Mouse (Mus musculus): ENCODE measurements around the gene Chpf2. TPM values are rescaled to one million over a fixed set of nuclear protein-coding genes. Genes with fewer than 3 reads are reported as not detected.
A peak's percentile ranks its signal among the peaks of the same experiment; 100 is the strongest.
"Not testable (repeated sequence)": the region's sequence is repeated elsewhere in the genome, so short reads cannot be mapped to it uniquely, and the experiment has no call there.

Chpf2 gene
- polyA plus RNA-seq, 1 experiment = 36.1 TPM

- Histone ChIP-seq H3K36me3 (replicated peaks; ENCODE audit: low read length) (no peaks in the 10 kb centered on the region), H3K9me3 (peaks cover 10% of the 10 kb centered on the region), H3K4me1 (peaks cover 4% of the 10 kb centered on the region; the same call in 1 of the 2 replicates), H3K27me3 (replicated peaks) (peaks cover 86% of the 10 kb centered on the region), H3K4me3 (replicated peaks) (no peak overlapping the region)
- TF ChIP-seq GATA1 (IDR thresholded peaks at IDR 0.05; ENCODE audit: borderline replicate concordance, low read length) (no peak), FLI1 (IDR thresholded peaks at IDR 0.05; ENCODE audit: low read length) (no peak)
These were observed 32.8 kb upstream of the Chpf2 start for GRCm38 (mm10) chr5:24553621-24554244.

DNA sequence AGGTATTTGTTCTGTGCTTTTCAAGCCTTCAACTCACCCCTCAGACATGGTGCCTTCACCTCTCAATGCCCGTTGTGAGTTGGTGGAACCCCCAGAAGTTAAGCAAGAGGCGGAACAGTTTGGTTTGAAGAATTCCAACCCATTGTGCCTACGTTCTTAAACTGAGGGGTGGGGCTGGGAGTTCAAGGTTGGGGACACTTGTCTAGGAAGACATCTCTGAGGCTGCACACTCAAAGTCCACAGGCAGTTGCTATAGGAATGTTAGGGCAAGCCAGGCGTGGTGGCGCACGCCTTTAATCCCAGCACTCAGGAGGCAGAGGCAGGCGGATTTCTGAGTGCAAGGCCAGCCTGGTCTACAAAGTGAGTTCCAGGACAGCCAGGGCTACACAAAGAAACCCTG is 31.2 kb upstream of the Chpf2 start:
- not testable (repeated sequence) for H3K4me3 ChIP-seq (replicated peaks); H3K36me3 ChIP-seq (replicated peaks; ENCODE audit: low read length); H3K4me1 ChIP-seq
- H3K27me3 ChIP-seq (replicated peaks) = peaks cover 73% of the 10 kb centered on the region
- H3K9me3 ChIP-seq = peaks cover 10% of the 10 kb centered on the region

GRCm38 (mm10) chr5:24556709-24557108 is 29.8 kb upstream of the Chpf2 start, which contains the start of gene 4931409K22Rik:
TSS of gene 4931409K22Rik (minus strand) at chr5:24556809.
- TF ChIP-seq FLI1 (IDR thresholded peaks at IDR 0.05; ENCODE audit: low read length) (no peak), GATA1 (IDR thresholded peaks at IDR 0.05; ENCODE audit: borderline replicate concordance, low read length) (no peak)
- H3K4me1 ChIP-seq = no peaks in the 10 kb centered on the region
- H3K36me3 ChIP-seq (replicated peaks; ENCODE audit: low read length) = no peaks in the 10 kb centered on the region
- H3K4me3 ChIP-seq (replicated peaks) = no peak within 1 kb of the TSS
- H3K27me3 ChIP-seq (replicated peaks) = peaks cover 59% of the 10 kb centered on the region
- peaks cover 10% of the 10 kb centered on the region for H3K9me3 ChIP-seq

DNA sequence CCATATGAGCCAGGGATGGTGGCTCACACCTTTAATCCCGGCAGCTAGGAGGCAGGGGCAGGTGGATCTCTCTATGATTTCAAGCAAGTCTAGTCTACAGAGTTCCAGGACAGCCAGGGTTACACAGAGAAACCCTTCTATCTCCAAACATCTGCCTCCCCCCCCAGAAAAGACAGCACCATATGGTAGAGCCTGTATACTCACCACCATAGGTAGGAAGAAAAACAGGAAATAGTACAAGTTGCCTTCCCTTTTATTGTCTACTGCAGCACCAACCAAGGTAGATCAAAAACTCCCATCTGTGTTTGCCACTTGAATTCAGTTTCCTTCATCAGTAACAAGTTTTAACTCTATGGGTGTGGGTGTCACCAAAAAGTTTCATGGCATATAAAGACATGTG is 10.6 kb upstream of the Chpf2 start:
- H3K4me3 ChIP-seq (replicated peaks) = peak overlapping the region; percentile 97
- no peaks in the 10 kb centered on the region for H3K27me3 ChIP-seq (replicated peaks)
- H3K4me1 ChIP-seq = peaks cover 39% of the 10 kb centered on the region
- peaks cover 47% of the 10 kb centered on the region for H3K36me3 ChIP-seq (replicated peaks; ENCODE audit: low read length)
- H3K9me3 ChIP-seq = no peaks in the 10 kb centered on the region
- TF ChIP-seq FLI1 (IDR thresholded peaks at IDR 0.05; ENCODE audit: low read length) = no peak
- TF ChIP-seq GATA1 (IDR thresholded peaks at IDR 0.05; ENCODE audit: borderline replicate concordance, low read length) = no peak

- H3K4me3 ChIP-seq (replicated peaks) = peak overlapping the region; percentile 97
- no peak for TF ChIP-seq FLI1 (IDR thresholded peaks at IDR 0.05; ENCODE audit: low read length)
- TF ChIP-seq GATA1 (IDR thresholded peaks at IDR 0.05; ENCODE audit: borderline replicate concordance, low read length) = no peak
- no peaks in the 10 kb centered on the region for H3K9me3 ChIP-seq
- H3K36me3 ChIP-seq (replicated peaks; ENCODE audit: low read length) = peaks cover 39% of the 10 kb centered on the region
- peaks cover 39% of the 10 kb centered on the region for H3K4me1 ChIP-seq
- no peaks in the 10 kb centered on the region for H3K27me3 ChIP-seq (replicated peaks)
These were observed 9.7 kb upstream of the Chpf2 start for GRCm38 (mm10) chr5:24576801-24577182.

DNA sequence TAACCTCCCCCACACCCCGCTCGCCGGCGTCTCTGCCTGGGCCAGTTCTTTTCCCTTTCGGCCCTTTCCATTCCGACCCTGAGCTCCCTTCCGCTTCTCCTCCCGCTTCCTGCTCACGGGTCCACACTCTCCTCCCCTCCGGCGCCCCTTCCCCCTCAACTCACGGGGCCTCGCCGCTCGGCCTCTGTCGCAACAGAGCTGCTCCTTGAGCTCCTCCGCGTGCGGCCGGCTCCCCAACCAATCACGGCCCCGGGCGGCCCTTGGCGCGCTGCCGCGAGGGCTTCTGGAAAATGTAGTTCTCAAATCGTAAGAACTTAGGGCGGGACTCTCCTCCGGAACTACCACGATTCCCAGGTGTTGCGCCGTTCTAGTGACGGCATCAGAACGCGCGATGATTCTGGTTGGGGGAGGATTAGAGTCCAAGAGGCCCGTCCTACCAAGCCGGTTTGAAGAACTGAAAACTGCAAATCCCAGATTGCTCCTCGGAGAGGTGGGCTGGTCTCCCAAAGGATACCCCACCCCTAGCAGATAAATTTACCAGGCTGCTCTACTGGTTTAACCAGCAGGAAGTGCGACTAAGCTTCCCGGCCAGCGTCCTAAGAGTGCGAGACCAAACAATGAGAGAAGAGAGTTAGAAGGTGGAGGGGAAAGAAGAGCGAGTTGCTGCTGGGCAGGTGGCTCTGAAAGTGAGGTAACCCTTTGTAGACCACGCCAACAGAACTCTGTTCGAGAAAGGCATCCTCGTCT is 9.2 kb upstream of the Chpf2 start, which contains the start of gene Abcf2:
Abcf2 (minus strand) TSS at position 285 of the 747 bp plus-strand sequence.
- TF ChIP-seq GATA1 (IDR thresholded peaks at IDR 0.05; ENCODE audit: borderline replicate concordance, low read length) (no peak), FLI1 (IDR thresholded peaks at IDR 0.05; ENCODE audit: low read length) (no peak)
- Histone ChIP-seq H3K4me1 (peaks cover 39% of the 10 kb centered on the region), H3K36me3 (replicated peaks; ENCODE audit: low read length) (peaks cover 33% of the 10 kb centered on the region), H3K9me3 (no peaks in the 10 kb centered on the region), H3K4me3 (replicated peaks) (peak within 1 kb of the TSS; percentile 97), H3K27me3 (replicated peaks) (no peaks in the 10 kb centered on the region)

GRCm38 (mm10) chr5:24578109-24578963 is 8.2 kb upstream of the Chpf2 start:
- H3K4me3 ChIP-seq (replicated peaks) = peak overlapping the region; percentile 97
- H3K36me3 ChIP-seq (replicated peaks; ENCODE audit: low read length) = peaks cover 23% of the 10 kb centered on the region
- no peak for TF ChIP-seq GATA1 (IDR thresholded peaks at IDR 0.05; ENCODE audit: borderline replicate concordance, low read length)
- no peak for TF ChIP-seq FLI1 (IDR thresholded peaks at IDR 0.05; ENCODE audit: low read length)
- H3K4me1 ChIP-seq = peaks cover 39% of the 10 kb centered on the region
- no peaks in the 10 kb centered on the region for H3K9me3 ChIP-seq
- no peaks in the 10 kb centered on the region for H3K27me3 ChIP-seq (replicated peaks)

GRCm38 (mm10) chr5:24586106-24586505 is 435 bp upstream of the Chpf2 start:
- H3K36me3 ChIP-seq (replicated peaks; ENCODE audit: low read length) = peaks cover 35% of the 10 kb centered on the region
- H3K9me3 ChIP-seq = no peaks in the 10 kb centered on the region
- no peak for TF ChIP-seq GATA1 (IDR thresholded peaks at IDR 0.05; ENCODE audit: borderline replicate concordance, low read length)
- no peak for TF ChIP-seq FLI1 (IDR thresholded peaks at IDR 0.05; ENCODE audit: low read length)
- peaks cover 68% of the 10 kb centered on the region for H3K4me1 ChIP-seq
- no peaks in the 10 kb centered on the region for H3K27me3 ChIP-seq (replicated peaks)
- H3K4me3 ChIP-seq (replicated peaks) = peak overlapping the region; percentile 98

DNA sequence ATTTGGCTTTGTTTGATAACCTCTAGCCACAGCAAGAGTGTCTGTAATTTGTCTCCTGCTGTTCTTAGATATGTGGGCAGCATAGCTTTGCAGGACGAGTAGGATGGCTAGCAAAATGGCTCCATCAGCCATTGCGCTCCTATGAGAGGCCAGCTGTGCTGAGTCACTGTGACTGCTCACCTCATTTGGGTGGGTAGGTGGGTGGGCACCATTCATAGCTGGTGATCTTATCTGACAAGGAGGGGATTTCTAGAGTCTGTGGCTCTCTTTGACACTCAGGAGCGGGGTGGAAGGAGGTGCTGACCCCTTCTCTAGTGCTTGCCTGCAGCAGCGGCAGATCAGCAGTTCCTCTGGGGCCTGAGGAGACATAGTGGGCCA is 648 bp downstream of the Chpf2 start:
- TF ChIP-seq FLI1 (IDR thresholded peaks at IDR 0.05; ENCODE audit: low read length) (no peak), GATA1 (IDR thresholded peaks at IDR 0.05; ENCODE audit: borderline replicate concordance, low read length) (no peak)
- H3K36me3 ChIP-seq (replicated peaks; ENCODE audit: low read length) = peaks cover 46% of the 10 kb centered on the region
- H3K4me3 ChIP-seq (replicated peaks) = peak overlapping the region; percentile 98
- H3K9me3 ChIP-seq = no peaks in the 10 kb centered on the region
- H3K4me1 ChIP-seq = peaks cover 78% of the 10 kb centered on the region
- H3K27me3 ChIP-seq (replicated peaks) = no peaks in the 10 kb centered on the region

Data from megakaryocyte, embryonic 14.5 days (primary cell).